ENCODE assay signal across 8 mouse cellular contexts in genomic region chr17:66232891-66233421, GRCm38 (mm10).
DNase-seq lines count a peak whose midpoint lies in the region; ATAC-seq and TF ChIP-seq lines count a peak whose summit lies in the region.

No protein-coding gene starts in this region.

- intact Hi-C loops in heart, adult 2 months (cut with DNase I): no loop called here

- peak; percentile 19 to 29 for DNase-seq in heart, adult 2 months
- DNase-seq in heart, adult 9 months (ENCODE audit: low spot score in 2 of 2): no peak
- peak; percentile 53 for DNase-seq in midbrain, postnatal 0 days (ENCODE audit: low spot score)
- DNase-seq in right cerebral cortex, postnatal 25 days: peak; percentile 36
- no peak for DNase-seq in kidney, adult 11 months

- H3K4me3 ChIP-seq in heart, adult 2 months: no peak overlapping the region
- H3K4me3 ChIP-seq in midbrain, postnatal 0 days (ENCODE audit: low read depth, low read length): no peak overlapping the region
- no peak overlapping the region for H3K4me3 ChIP-seq in midbrain, embryonic 13.5 days (replicated peaks)
- H3K4me3 ChIP-seq in heart, embryonic 12.5 days: peak overlapping the region; percentile 14; the same call in 1 of the 2 replicates

- H3K4me1 ChIP-seq in heart, adult 2 months (ENCODE audit: control insufficient read depth, insufficient read depth, low read length): no peaks in the 10 kb centered on the region
- H3K4me1 ChIP-seq in midbrain, postnatal 0 days (ENCODE audit: insufficient read depth, low read length): no peaks in the 10 kb centered on the region
- H3K4me1 ChIP-seq in midbrain, embryonic 13.5 days (replicated peaks): peaks cover 6% of the 10 kb centered on the region
- H3K4me1 ChIP-seq in heart, embryonic 12.5 days (replicated peaks): peaks cover 11% of the 10 kb centered on the region; the same call in 1 of the 2 replicates

- H3K27ac ChIP-seq in heart, adult 2 months: no peak overlapping the region
- H3K27ac ChIP-seq in midbrain, postnatal 0 days (ENCODE audit: low read depth, low read length): no peak overlapping the region
- H3K27ac ChIP-seq in midbrain, embryonic 13.5 days: no peak overlapping the region
- no peak overlapping the region for H3K27ac ChIP-seq in heart, embryonic 12.5 days (ENCODE audit: poor library complexity, severe bottlenecking)

- no peak overlapping the region for H3K9ac ChIP-seq in heart, adult 2 months (ENCODE audit: low read depth, low read length)
- H3K9ac ChIP-seq in midbrain, postnatal 0 days (replicated peaks; ENCODE audit: low read length, poor library complexity, severe bottlenecking): no peak overlapping the region
- H3K9ac ChIP-seq in midbrain, embryonic 13.5 days (replicated peaks): no peak overlapping the region
- no peak overlapping the region for H3K9ac ChIP-seq in heart, embryonic 12.5 days

- TF ChIP-seq CTCF in heart, adult 2 months (IDR thresholded peaks at IDR 0.05): no peak
- TF ChIP-seq CTCF in midbrain, postnatal 0 days (IDR thresholded peaks at IDR 0.05): no peak

- no peaks in the 10 kb centered on the region for H3K36me3 ChIP-seq in heart, adult 2 months (ENCODE audit: control insufficient read depth, insufficient read depth, low read length)
- H3K36me3 ChIP-seq in midbrain, postnatal 0 days (ENCODE audit: insufficient read depth, low read length): no peaks in the 10 kb centered on the region
- no peaks in the 10 kb centered on the region for H3K36me3 ChIP-seq in midbrain, embryonic 13.5 days
- H3K36me3 ChIP-seq in heart, embryonic 12.5 days: no peaks in the 10 kb centered on the region

- H3K79me2 ChIP-seq in heart, adult 2 months (replicated peaks; ENCODE audit: control insufficient read depth, insufficient read depth, low read length): no peaks in the 10 kb centered on the region

- TF ChIP-seq POLR2A in heart, adult 2 months (IDR thresholded peaks at IDR 0.05; ENCODE audit: insufficient read depth, low read depth, low read length): no peak

- ATAC-seq in midbrain, postnatal 0 days (ENCODE audit: low FRiP score): no peak
- ATAC-seq in midbrain, embryonic 13.5 days: no peak
- ATAC-seq in heart, embryonic 12.5 days (ENCODE audit: insufficient number of reproducible peaks, low FRiP score): no peak
- ATAC-seq in CD4-positive, CD25-positive, alpha-beta regulatory T cell, adult 4 months: no peak

- no peaks in the 10 kb centered on the region for H3K27me3 ChIP-seq in heart, adult 2 months (ENCODE audit: control insufficient read depth, insufficient read depth, low read length)
- no peaks in the 10 kb centered on the region for H3K27me3 ChIP-seq in midbrain, postnatal 0 days (ENCODE audit: insufficient read depth, low read length)
- H3K27me3 ChIP-seq in midbrain, embryonic 13.5 days: no peaks in the 10 kb centered on the region
- peaks cover 6% of the 10 kb centered on the region for H3K27me3 ChIP-seq in heart, embryonic 12.5 days (replicated peaks)

- TF ChIP-seq EP300 in heart, adult 2 months (IDR thresholded peaks at IDR 0.05; ENCODE audit: insufficient read depth, low read depth, low read length): no peak

- 28% methylated on average over 18 of the region's 18 CpGs for WGBS in heart, adult 2 months
- WGBS in midbrain, postnatal 0 days: 71% methylated on average over 18 of the region's 18 CpGs
- 69% methylated on average over 18 of the region's 18 CpGs for WGBS in midbrain, embryonic 13.5 days
- 41% methylated on average over 18 of the region's 18 CpGs for WGBS in heart, embryonic 12.5 days

- H3K4me2 ChIP-seq in midbrain, postnatal 0 days (ENCODE audit: low read depth, low read length, poor library complexity, severe bottlenecking): no peak overlapping the region
- H3K4me2 ChIP-seq in midbrain, embryonic 13.5 days (replicated peaks): no peak overlapping the region
- peak overlapping the region; percentile 60 for H3K4me2 ChIP-seq in heart, embryonic 12.5 days

- no peaks in the 10 kb centered on the region for H3K9me3 ChIP-seq in midbrain, postnatal 0 days (ENCODE audit: low read length)
- H3K9me3 ChIP-seq in midbrain, embryonic 13.5 days: no peaks in the 10 kb centered on the region
- no peaks in the 10 kb centered on the region for H3K9me3 ChIP-seq in heart, embryonic 12.5 days (replicated peaks)

Comparison
In these comparisons a context has a peak if more than half of its experiments do, and no peak if none do; other contexts are left out.
1. DNase-seq: peak in heart, adult 2 months (2 of 2), midbrain, postnatal 0 days (single experiment) and right cerebral cortex, postnatal 25 days (single experiment); none in heart, adult 9 months (0 of 2) and kidney, adult 11 months (single experiment).